Mouse (Mus musculus) MEL (cell line): Measurements from ENCODE around the gene Mybpc2. TPM values are rescaled to one million over a fixed set of nuclear protein-coding genes. Genes with fewer than 3 reads are reported as not detected.

ENCODE experiments used
- DNase-seq: peaks from one replicate; pipeline ENCODE4 v3.0.0; 2011; ENCODE audit warnings: low read depth, low spot score
- H3K27ac ChIP-seq: 2 replicates; pipeline ENCODE4 v1.5.1; 2012; ENCODE audit warnings: low read depth, mild to moderate bottlenecking, control low read depth, low read length, moderate library complexity; ENCODE audit not compliant: control insufficient read depth
- H3K27me3 ChIP-seq, 2 experiments: fragments of 150-350 bp in 1 of 2; sonication (generic) in 1 of 2; 2 replicates each; pipeline ENCODE4 v1.6.1; 2012; ENCODE audit warnings: low read length in 2 of 2, mild to moderate bottlenecking in 2 of 2, improper control_type of control experiment in 1 of 2, moderate library complexity in 1 of 2; ENCODE audit not compliant: insufficient read depth in 2 of 2, control insufficient read depth in 1 of 2
- H3K36me3 ChIP-seq, 2 experiments: 2 replicates each; pipeline ENCODE4 v1.6.1; 2012 to 2014; ENCODE audit warnings: low read length in 2 of 2, improper control_type of control experiment in 1 of 2, inconsistent platforms in 1 of 2, mild to moderate bottlenecking in 1 of 2; ENCODE audit not compliant: insufficient read depth in 2 of 2, control insufficient read depth in 1 of 2
- H3K4me1 ChIP-seq, 2 experiments: fragments of 150-350 bp in 1 of 2; sonication (generic) in 1 of 2; 2 replicates each; pipeline ENCODE4 v1.6.1; 2012; ENCODE audit warnings: low read length in 2 of 2, improper control_type of control experiment in 1 of 2, mild to moderate bottlenecking in 1 of 2; ENCODE audit not compliant: insufficient read depth in 2 of 2, control insufficient read depth in 1 of 2
- H3K4me3 ChIP-seq, 2 experiments: fragments of 150-350 bp in 1 of 2; sonication (generic) in 1 of 2; 2 replicates each; pipeline ENCODE4 v1.5.1; 2012; ENCODE audit warnings: low read depth in 2 of 2, low read length in 2 of 2, mild to moderate bottlenecking in 2 of 2, moderate library complexity in 2 of 2, control low read depth in 1 of 2, improper control_type of control experiment in 1 of 2; ENCODE audit not compliant: control insufficient read depth in 1 of 2, insufficient read depth in 1 of 2
- H3K79me2 ChIP-seq: 2 replicates; pipeline ENCODE4 v1.6.1; 2012; ENCODE audit warnings: mild to moderate bottlenecking, low read length, moderate library complexity; ENCODE audit not compliant: control insufficient read depth, poor library complexity, insufficient read depth
- H3K9ac ChIP-seq: 2 replicates; pipeline ENCODE4 v1.6.1; 2012; ENCODE audit warnings: low read depth, mild to moderate bottlenecking, control low read depth, low read length, moderate library complexity; ENCODE audit not compliant: control insufficient read depth, poor library complexity, severe bottlenecking
- H3K9me3 ChIP-seq: fragments of 150-350 bp; sonication (generic); replicated peaks from 2 replicates; pipeline ENCODE4 v1.6.1; 2012; ENCODE audit warnings: mild to moderate bottlenecking, low read length, improper control_type of control experiment, moderate library complexity; ENCODE audit not compliant: insufficient read depth
- BHLHE40 ChIP-seq: IDR thresholded peaks from 2 replicates; pipeline ENCODE4 v1.6.1; 2012; ENCODE audit warnings: low read depth, mild to moderate bottlenecking, inconsistent platforms, low read length, improper control_type of control experiment, borderline replicate concordance
- CHD1 ChIP-seq: IDR thresholded peaks from 2 replicates; pipeline ENCODE4 v1.6.1; 2012; ENCODE audit warnings: low read depth, mild to moderate bottlenecking, inconsistent platforms, low read length, improper control_type of control experiment
- E2F4 ChIP-seq: IDR thresholded peaks from 2 replicates; pipeline ENCODE4 v1.6.1; 2011; ENCODE audit warnings: low read depth, low read length, improper control_type of control experiment, borderline replicate concordance
- ELF1 ChIP-seq: IDR thresholded peaks from 2 replicates; pipeline ENCODE4 v1.6.1; 2014; ENCODE audit warnings: low read depth, mild to moderate bottlenecking, inconsistent platforms, low read length, improper control_type of control experiment, moderate library complexity
- EP300 ChIP-seq, 2 experiments: IDR thresholded peaks; 2 replicates each; pipeline ENCODE4 v1.6.1; 2011; ENCODE audit warnings: improper control_type of control experiment in 2 of 2, low read length in 2 of 2, low read depth in 1 of 2, mild to moderate bottlenecking in 1 of 2
- ETS1 ChIP-seq: IDR thresholded peaks from 2 replicates; pipeline ENCODE4 v1.6.1; 2012; ENCODE audit warnings: low read depth, mild to moderate bottlenecking, inconsistent platforms, low read length, improper control_type of control experiment, moderate library complexity
- JUND ChIP-seq: IDR thresholded peaks from 2 replicates; pipeline ENCODE4 v1.6.1; 2011; ENCODE audit warnings: low read depth, mild to moderate bottlenecking, improper control_type of control experiment, low read length
- KAT2A ChIP-seq: conservative IDR thresholded peaks from 2 replicates; pipeline ENCODE4 v1.6.1; 2012; ENCODE audit warnings: low read depth, low read length, improper control_type of control experiment, inconsistent platforms
- MAFK ChIP-seq: IDR thresholded peaks from 2 replicates; pipeline ENCODE4 v1.6.1; 2011; ENCODE audit warnings: low read depth, mild to moderate bottlenecking, low read length, improper control_type of control experiment, borderline replicate concordance
- MAX ChIP-seq: IDR thresholded peaks from 2 replicates; pipeline ENCODE4 v1.6.1; 2011; ENCODE audit warnings: low read length, improper control_type of control experiment
- MAZ ChIP-seq: IDR thresholded peaks from 2 replicates; pipeline ENCODE4 v1.6.1; 2012; ENCODE audit warnings: low read depth, mild to moderate bottlenecking, inconsistent platforms, low read length, improper control_type of control experiment
- MEF2A ChIP-seq: IDR thresholded peaks from 2 replicates; pipeline ENCODE4 v1.6.1; 2014; ENCODE audit warnings: low read depth, mild to moderate bottlenecking, inconsistent platforms, low read length, improper control_type of control experiment; ENCODE audit not compliant: poor library complexity, insufficient replicate concordance, severe bottlenecking; ENCODE audit errors: extremely low read depth
- MXI1 ChIP-seq: IDR thresholded peaks from 2 replicates; pipeline ENCODE4 v1.6.1; 2011; ENCODE audit warnings: mild to moderate bottlenecking, low read depth, low read length, improper control_type of control experiment
- MYB ChIP-seq: IDR thresholded peaks from 2 replicates; pipeline ENCODE4 v1.6.1; 2011; ENCODE audit warnings: mild to moderate bottlenecking, low read depth, low read length, improper control_type of control experiment
- MYC ChIP-seq: IDR thresholded peaks from 2 replicates; pipeline ENCODE4 v1.6.1; 2011; ENCODE audit warnings: low read depth, mild to moderate bottlenecking, low read length, improper control_type of control experiment, moderate library complexity
- NELFE ChIP-seq: IDR thresholded peaks from 2 replicates; pipeline ENCODE4 v1.6.1; 2011; ENCODE audit warnings: low read depth, low read length, improper control_type of control experiment
- POLR2A ChIP-seq, 2 experiments: IDR thresholded peaks; 2 replicates each; pipeline ENCODE4 v1.6.1; 2011 to 2012; ENCODE audit warnings: low read length in 2 of 2, mild to moderate bottlenecking in 2 of 2, control low read depth in 1 of 2, improper control_type of control experiment in 1 of 2, low read depth in 1 of 2, moderate library complexity in 1 of 2; ENCODE audit not compliant: control insufficient read depth in 1 of 2, insufficient read depth in 1 of 2, poor library complexity in 1 of 2
- RAD21 ChIP-seq: IDR thresholded peaks from 2 replicates; pipeline ENCODE4 v1.6.1; 2011; ENCODE audit warnings: mild to moderate bottlenecking, low read depth, low read length, improper control_type of control experiment
- RCOR1 ChIP-seq: IDR thresholded peaks from 2 replicates; pipeline ENCODE4 v1.6.1; 2012; ENCODE audit warnings: low read depth, mild to moderate bottlenecking, inconsistent platforms, low read length, improper control_type of control experiment
- SMC3 ChIP-seq: IDR thresholded peaks from 2 replicates; pipeline ENCODE4 v1.6.1; 2011; ENCODE audit warnings: low read depth, low read length, improper control_type of control experiment
- TAL1 ChIP-seq: IDR thresholded peaks from 2 replicates; pipeline ENCODE4 v1.6.1; 2012; ENCODE audit warnings: mild to moderate bottlenecking, inconsistent platforms, low read length, moderate library complexity, mixed read lengths
- TCF12 ChIP-seq: IDR thresholded peaks from 2 replicates; pipeline ENCODE4 v1.6.1; 2014; ENCODE audit warnings: low read depth, mild to moderate bottlenecking, inconsistent platforms, low read length, improper control_type of control experiment, moderate library complexity
- UBTF ChIP-seq: IDR thresholded peaks from 2 replicates; pipeline ENCODE4 v1.6.1; 2012; ENCODE audit warnings: low read depth, mild to moderate bottlenecking, inconsistent platforms, low read length, improper control_type of control experiment, moderate library complexity, borderline replicate concordance; ENCODE audit not compliant: insufficient read depth
- USF1 ChIP-seq: IDR thresholded peaks from 2 replicates; pipeline ENCODE4 v1.6.1; 2014; ENCODE audit warnings: low read depth, mild to moderate bottlenecking, inconsistent platforms, low read length, improper control_type of control experiment, moderate library complexity
- ZC3H11A ChIP-seq: IDR thresholded peaks from 2 replicates; pipeline ENCODE4 v1.6.1; 2012; ENCODE audit warnings: low read depth, mild to moderate bottlenecking, inconsistent platforms, low read length, improper control_type of control experiment
- ZKSCAN1 ChIP-seq: IDR thresholded peaks from 2 replicates; pipeline ENCODE4 v1.6.1; 2012; ENCODE audit warnings: low read depth, mild to moderate bottlenecking, inconsistent platforms, low read length, improper control_type of control experiment, moderate library complexity
- ZMIZ1 ChIP-seq: IDR thresholded peaks from 2 replicates; pipeline ENCODE4 v1.6.1; 2012; ENCODE audit warnings: low read depth, mild to moderate bottlenecking, inconsistent platforms, low read length, improper control_type of control experiment, moderate library complexity
- polyA plus RNA-seq, 2 experiments: library from polyadenylated mRNA; stranded (reverse) in 1 of 2; unstranded in 1 of 2; fragments of >175 nt in 1 of 2; fragments of >200 nt in 1 of 2; gene quantifications; 2 replicates each; pipeline versions ENCODE4 v1.2.1 to v1.2.4; 2012; ENCODE audit warnings: low replicate concordance in 2 of 2, low read depth in 1 of 2; ENCODE audit not compliant: insufficient read length in 2 of 2, insufficient read depth in 1 of 2, missing spikeins in 1 of 2
- total RNA-seq: library from RNA; depleted of rRNA; stranded (reverse); fragments of 300-350 nt; gene quantifications from 2 replicates; pipeline ENCODE4 v1.2.3, GENCODE M21; 2012

Gene Mybpc2
- total and polyA plus RNA-seq, 3 experiments: not detected

GRCm38 (mm10) chr7:44490281-44490680 is 34.2 kb downstream of the Mybpc2 start:
- Histone ChIP-seq H3K36me3 (peaks cover 0 to 2% of the 10 kb centered on the region in 2 experiments; a peak in 3 of 4 replicates), H3K4me3 (no peak overlapping the region), H3K9ac (no peak overlapping the region), H3K27me3 (no peaks in the 10 kb centered on the region), H3K79me2 (peaks cover 8% of the 10 kb centered on the region), H3K9me3 (no peaks in the 10 kb centered on the region), H3K27ac (no peak overlapping the region), H3K4me1 (peaks cover 0 to 5% of the 10 kb centered on the region in 2 experiments; a peak in 2 of 4 replicates)
- no peak for DNase-seq
- TF ChIP-seq MAZ: no peak
- no peak for TF ChIP-seq SMC3
- no peak for TF ChIP-seq JUND
- no peak for TF ChIP-seq UBTF
- no peak for TF ChIP-seq EP300 (IDR thresholded peaks at IDR 0.05; ENCODE audit: low read depth in 1 of 2, low read length in 2 of 2)
- TF ChIP-seq MYB: no peak
- no peak for TF ChIP-seq POLR2A (IDR thresholded peaks at IDR 0.05; ENCODE audit: control insufficient read depth in 1 of 2, insufficient read depth in 1 of 2, low read depth in 1 of 2, low read length in 2 of 2, poor library complexity in 1 of 2)
- TF ChIP-seq RCOR1: no peak
- TF ChIP-seq MYC: no peak
- TF ChIP-seq MEF2A: no peak
- TF ChIP-seq E2F4: no peak
- no peak for TF ChIP-seq ZC3H11A
- no peak for TF ChIP-seq MXI1
- TF ChIP-seq RAD21: no peak
- no peak for TF ChIP-seq ZKSCAN1
- TF ChIP-seq CHD1: no peak

- Histone ChIP-seq H3K4me1 (no peaks in the 10 kb centered on the region), H3K79me2 (no peaks in the 10 kb centered on the region), H3K9me3 (no peaks in the 10 kb centered on the region), H3K27me3 (no peaks in the 10 kb centered on the region), H3K4me3 (no peak overlapping the region), H3K27ac (no peak overlapping the region), H3K36me3 (no peaks in the 10 kb centered on the region; a peak in 1 of 4 replicates), H3K9ac (no peak overlapping the region)
- no peak for DNase-seq
- TF ChIP-seq MAFK (no peak), SMC3 (no peak), EP300 (IDR thresholded peaks at IDR 0.05; ENCODE audit: low read depth in 1 of 2, low read length in 2 of 2) (no peak), NELFE (no peak), MYB (no peak), BHLHE40 (no peak), ZMIZ1 (no peak), MYC (no peak), ETS1 (no peak), MAX (no peak), KAT2A (no peak), TCF12 (no peak), ELF1 (no peak), ZC3H11A (no peak), USF1 (no peak), POLR2A (IDR thresholded peaks at IDR 0.05; ENCODE audit: control insufficient read depth in 1 of 2, insufficient read depth in 1 of 2, low read depth in 1 of 2, low read length in 2 of 2, poor library complexity in 1 of 2) (no peak), JUND (no peak), UBTF (no peak), MXI1 (no peak), TAL1 (no peak)
Measured at GRCm38 (mm10) chr7:44488545-44488944, 35.9 kb downstream of the Mybpc2 start.
